Mouse (Mus musculus) myocyte (in vitro differentiated cells): ENCODE measurements around the gene Chtop. TPM values are rescaled to one million over a fixed set of nuclear protein-coding genes. Genes with fewer than 3 reads are reported as not detected.

Experiments
- H3K27me3 ChIP-seq: one replicate; pipeline ENCODE4 v1.6.1; 2011; ENCODE audit not compliant: control insufficient read depth, insufficient read depth, insufficient read length
- H3K36me3 ChIP-seq: one replicate; pipeline ENCODE4 v1.6.1; 2011; ENCODE audit not compliant: control insufficient read depth, insufficient read depth
- H3K4me2 ChIP-seq: one replicate; pipeline ENCODE4 v1.6.1; 2011; ENCODE audit warnings: low read depth, control low read depth
- H3K4me3 ChIP-seq: one replicate; pipeline ENCODE4 v1.5.1; 2011; ENCODE audit warnings: mild to moderate bottlenecking, control low read depth, moderate library complexity
- H3K79me2 ChIP-seq: one replicate; pipeline ENCODE4 v1.6.1; 2011; ENCODE audit not compliant: control insufficient read depth, insufficient read depth
- H3ac ChIP-seq: one replicate; pipeline ENCODE4 v1.6.1; 2011; ENCODE audit not compliant: control insufficient read depth, insufficient read length
- CEBPB ChIP-seq: IDR thresholded peaks from 2 replicates; pipeline ENCODE4 v1.6.1; 2011; ENCODE audit warnings: mild to moderate bottlenecking, moderate library complexity; ENCODE audit not compliant: poor library complexity, insufficient read depth, severe bottlenecking
- E2F4 ChIP-seq: IDR thresholded peaks from one replicate; pipeline ENCODE4 v1.6.1; 2011; ENCODE audit warnings: mild to moderate bottlenecking, control low read depth, moderate library complexity; ENCODE audit not compliant: insufficient read depth
- MAX ChIP-seq: IDR thresholded peaks from one replicate; pipeline ENCODE4 v1.6.1; 2011; ENCODE audit warnings: low read depth, mild to moderate bottlenecking, control low read depth
- MYOD1 ChIP-seq, 3 experiments: IDR thresholded peaks; one replicate each; pipeline ENCODE4 v1.6.1; 2011; ENCODE audit warnings: control low read depth in 2 of 3, low read depth in 2 of 3, mild to moderate bottlenecking in 2 of 3, moderate library complexity in 1 of 3; ENCODE audit not compliant: insufficient read length in 2 of 3, control insufficient read depth in 1 of 3
- MYOG ChIP-seq, 3 experiments: IDR thresholded peaks; one replicate each; pipeline ENCODE4 v1.6.1; 2011; ENCODE audit warnings: control low read depth in 2 of 3, low read depth in 2 of 3, mild to moderate bottlenecking in 2 of 3; ENCODE audit not compliant: insufficient read length in 2 of 3, control insufficient read depth in 1 of 3, insufficient read depth in 1 of 3
- POLR2A ChIP-seq: IDR thresholded peaks from one replicate; pipeline ENCODE4 v1.6.1; 2011; ENCODE audit warnings: low read depth, mild to moderate bottlenecking, control low read depth, moderate library complexity; ENCODE audit not compliant: insufficient read length
- POLR2AphosphoS2 ChIP-seq: IDR thresholded peaks from one replicate; pipeline ENCODE4 v1.6.1; 2011; ENCODE audit warnings: low read depth, control low read depth; ENCODE audit not compliant: insufficient read length
- REST ChIP-seq: IDR thresholded peaks from one replicate; pipeline ENCODE4 v1.6.1; 2011; ENCODE audit warnings: mild to moderate bottlenecking, control low read depth, moderate library complexity; ENCODE audit not compliant: insufficient read depth, insufficient read length
- SRF ChIP-seq: IDR thresholded peaks from one replicate; pipeline ENCODE4 v1.6.1; 2011; ENCODE audit warnings: low read depth; ENCODE audit not compliant: control insufficient read depth, insufficient read length
- TCF12 ChIP-seq: IDR thresholded peaks from one replicate; pipeline ENCODE4 v1.6.1; 2011; ENCODE audit warnings: mild to moderate bottlenecking, control low read depth; ENCODE audit not compliant: poor library complexity, insufficient read depth, severe bottlenecking
- TCF3 ChIP-seq: IDR thresholded peaks from one replicate; pipeline ENCODE4 v1.6.1; 2011; ENCODE audit warnings: low read depth, control low read depth; ENCODE audit not compliant: insufficient read length
- USF1 ChIP-seq: IDR thresholded peaks from one replicate; pipeline ENCODE4 v1.6.1; 2011; ENCODE audit warnings: low read depth, mild to moderate bottlenecking, control low read depth, moderate library complexity
- polyA plus RNA-seq: library from polyadenylated mRNA; unstranded; fragments of >200 nt; fragmentation: generic; extraction: Trizol; gene quantifications from one replicate; pipeline ENCODE4 v1.2.1, GENCODE M21; 2012; ENCODE audit warnings: missing spikeins

The Chtop gene
- polyA plus RNA-seq, 1 experiment, result 108 TPM

GRCm38 (mm10) chr3:90467618-90468300 lies 41.5 kb downstream of the Chtop start:
- no peaks in the 10 kb centered on the region for H3K79me2 ChIP-seq
- H3K4me3 ChIP-seq, result no peak overlapping the region
- H3K27me3 ChIP-seq, result peaks cover 15% of the 10 kb centered on the region
- no peak overlapping the region for H3K4me2 ChIP-seq
- TF ChIP-seq MAX (no peak), SRF (no peak), USF1 (no peak)
- H3ac ChIP-seq, result no peak overlapping the region
- no peaks in the 10 kb centered on the region for H3K36me3 ChIP-seq

- peak overlapping the region; percentile 19 for H3K4me3 ChIP-seq
- no peaks in the 10 kb centered on the region for H3K79me2 ChIP-seq
- no peaks in the 10 kb centered on the region for H3K36me3 ChIP-seq
- peak; percentile 91 for TF ChIP-seq CEBPB
- TF ChIP-seq TCF12, result no peak
- peaks cover 15% of the 10 kb centered on the region for H3K27me3 ChIP-seq
- no peak overlapping the region for H3ac ChIP-seq
- H3K4me2 ChIP-seq, result peak overlapping the region; percentile 92
Observed at GRCm38 (mm10) chr3:90466311-90466766, 43.0 kb downstream of the Chtop start.

DNA sequence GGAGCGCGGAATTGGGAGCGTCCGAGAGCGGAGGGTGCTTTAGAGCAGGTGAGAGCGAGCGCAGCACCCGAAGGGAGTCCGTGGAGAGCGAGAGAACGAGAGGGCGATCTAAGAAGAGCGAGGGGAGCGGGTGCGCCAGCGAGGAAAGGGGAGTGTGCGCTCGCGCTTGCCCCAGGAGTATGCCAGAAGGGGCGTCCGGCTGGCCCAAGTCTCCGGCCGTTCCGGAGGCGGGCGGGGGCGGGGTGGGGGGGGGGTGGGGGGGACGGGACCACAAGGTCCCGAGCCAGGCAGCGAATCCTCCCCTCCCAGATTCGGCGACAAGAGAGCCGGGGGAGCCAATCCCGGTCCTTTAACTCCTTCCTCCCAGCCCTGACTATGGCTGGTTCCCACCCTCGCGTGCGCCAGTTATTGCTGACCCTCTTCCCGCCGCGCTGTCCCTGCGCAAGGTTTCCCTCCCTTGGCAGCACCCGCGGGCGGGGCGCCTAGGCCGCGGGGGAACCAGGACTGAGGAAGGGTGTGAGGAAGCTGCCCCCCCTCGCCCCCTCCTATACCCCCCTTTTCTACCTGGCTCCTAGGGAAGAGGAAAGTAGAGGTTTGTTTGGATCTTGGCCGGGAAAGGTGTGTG lies 43.5 kb downstream of the Chtop start, which contains the start of gene Npr1:
Gene Npr1 (minus strand): TSS at position 181 of the 625 bp plus-strand sequence.
- H3K36me3 ChIP-seq, result no peaks in the 10 kb centered on the region
- no peaks in the 10 kb centered on the region for H3K79me2 ChIP-seq
- no peak within 1 kb of the TSS for H3ac ChIP-seq
- TF ChIP-seq POLR2A (no peak), SRF (no peak), MYOD1 (IDR thresholded peaks at IDR 0.05; ENCODE audit: control insufficient read depth in 1 of 3, insufficient read length in 2 of 3, low read depth in 2 of 3) (no peak), TCF3 (no peak), REST (no peak), USF1 (no peak), MYOG (IDR thresholded peaks at IDR 0.05; ENCODE audit: control insufficient read depth in 1 of 3, insufficient read depth in 1 of 3, insufficient read length in 2 of 3, low read depth in 2 of 3) (no peak), TCF12 (no peak), E2F4 (no peak)
- peak within 1 kb of the TSS; percentile 19 for H3K4me3 ChIP-seq
- peak within 1 kb of the TSS; percentile 92 for H3K4me2 ChIP-seq
- H3K27me3 ChIP-seq, result peaks cover 15% of the 10 kb centered on the region

DNA sequence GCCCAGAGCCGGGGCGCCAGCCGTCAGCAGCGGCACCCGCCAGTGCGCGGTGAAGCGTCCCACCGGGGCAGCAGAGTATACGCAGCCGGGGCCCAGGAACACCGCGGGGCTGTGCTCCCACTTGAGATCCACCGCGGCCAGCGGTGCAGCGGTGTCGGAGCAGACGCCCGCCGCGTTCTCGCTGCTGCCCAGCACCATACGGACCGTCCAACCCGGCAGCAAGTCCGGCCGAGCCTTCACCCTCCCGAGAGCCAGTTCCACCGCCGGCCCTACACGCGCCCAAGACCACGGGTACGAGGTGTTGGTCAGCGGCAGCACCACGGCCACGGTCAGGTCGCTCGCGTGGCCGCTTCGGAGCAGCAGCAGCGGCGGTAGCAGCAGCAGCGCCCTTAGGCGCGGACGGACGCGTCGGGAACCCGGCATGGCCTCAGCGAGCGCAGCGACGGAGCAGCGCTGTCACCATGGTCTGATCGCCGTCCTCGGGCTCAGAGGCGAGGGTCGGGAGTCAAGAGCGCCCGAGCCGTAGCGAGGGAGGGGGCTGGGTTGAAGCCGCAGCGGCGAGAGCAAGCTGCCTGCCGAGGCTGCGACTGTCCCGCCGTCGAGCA lies 44.1 kb downstream of the Chtop start:
- Histone ChIP-seq H3K79me2 (no peaks in the 10 kb centered on the region), H3K4me3 (peak overlapping the region; percentile 19), H3ac (no peak overlapping the region), H3K36me3 (no peaks in the 10 kb centered on the region), H3K27me3 (peaks cover 15% of the 10 kb centered on the region), H3K4me2 (peak overlapping the region; percentile 92)
- TF ChIP-seq E2F4, result no peak
- peak in 1 of 3 experiments; percentile 1 for TF ChIP-seq MYOG (IDR thresholded peaks at IDR 0.05; ENCODE audit: control insufficient read depth in 1 of 3, insufficient read depth in 1 of 3, insufficient read length in 2 of 3, low read depth in 2 of 3)

DNA sequence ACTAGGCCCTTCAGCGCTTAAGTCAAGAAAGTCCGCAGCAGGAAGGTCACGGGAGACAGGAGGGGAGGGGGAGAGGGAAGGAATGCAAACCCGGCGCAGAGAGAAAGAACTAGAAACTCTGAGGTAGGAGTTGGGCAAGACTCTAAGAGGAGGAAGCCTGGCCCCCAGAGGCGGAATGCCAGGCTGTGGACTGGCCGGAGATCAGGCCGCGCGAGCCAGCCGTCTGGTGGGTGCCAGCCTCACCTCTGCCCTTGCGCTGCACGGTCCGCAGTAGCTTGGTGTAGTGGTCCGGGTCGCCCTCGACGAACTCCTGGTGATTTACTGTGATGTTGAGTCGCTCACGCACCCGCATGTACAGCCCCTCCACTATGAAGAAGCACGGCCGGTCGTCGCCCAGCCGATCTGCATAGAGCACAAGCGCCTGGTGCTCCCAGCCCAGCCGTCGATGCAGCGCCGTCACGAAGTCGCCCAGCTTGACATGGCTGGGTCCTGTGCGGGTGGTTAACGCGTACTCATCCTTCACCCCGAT lies 44.7 kb downstream of the Chtop start:
- Histone ChIP-seq H3K36me3 (no peaks in the 10 kb centered on the region), H3K4me3 (no peak overlapping the region), H3K27me3 (peaks cover 15% of the 10 kb centered on the region), H3K4me2 (no peak overlapping the region), H3ac (no peak overlapping the region), H3K79me2 (no peaks in the 10 kb centered on the region)
- no peak for TF ChIP-seq POLR2AphosphoS2
- no peak for TF ChIP-seq USF1

GRCm38 (mm10) chr3:90462579-90462978 lies 46.7 kb downstream of the Chtop start:
- Histone ChIP-seq H3K36me3 (no peaks in the 10 kb centered on the region), H3K79me2 (no peaks in the 10 kb centered on the region), H3K4me3 (no peak overlapping the region), H3K4me2 (no peak overlapping the region), H3K27me3 (peaks cover 15% of the 10 kb centered on the region), H3ac (no peak overlapping the region)
- TF ChIP-seq POLR2AphosphoS2, result no peak
- TF ChIP-seq POLR2A, result no peak
- no peak for TF ChIP-seq TCF3
- TF ChIP-seq MYOG (IDR thresholded peaks at IDR 0.05; ENCODE audit: control insufficient read depth in 1 of 3, insufficient read depth in 1 of 3, insufficient read length in 2 of 3, low read depth in 2 of 3), result no peak
- TF ChIP-seq USF1, result no peak
- no peak for TF ChIP-seq MAX
- TF ChIP-seq TCF12, result no peak
- TF ChIP-seq SRF, result no peak
- TF ChIP-seq CEBPB, result no peak
- no peak for TF ChIP-seq MYOD1 (IDR thresholded peaks at IDR 0.05; ENCODE audit: control insufficient read depth in 1 of 3, insufficient read length in 2 of 3, low read depth in 2 of 3)
- no peak for TF ChIP-seq REST
- TF ChIP-seq E2F4, result no peak
